Mouse (Mus musculus) liver, embryonic 12.5 days (tissue): ENCODE results near the gene Gpr39. TPM values are rescaled to one million over a fixed set of nuclear protein-coding genes. Genes with fewer than 3 reads are reported as not detected.

ENCODE experiments used
- ATAC-seq: fragments of 200-750 bp; cut with Nextera tagmentation; 2 replicates; pipeline ENCODE4 v1.8.0; 2017; ENCODE audit warnings: moderate number of reproducible peaks, mild to moderate bottlenecking, moderate library complexity
- H3K27ac ChIP-seq: fragments of 300-500 bp; sonication (generic); 2 replicates; pipeline ENCODE4 v1.5.1; 2016; ENCODE audit warnings: mild to moderate bottlenecking
- H3K27me3 ChIP-seq: fragments of 300-500 bp; sonication (generic); replicated peaks from 2 replicates; pipeline ENCODE4 v1.6.1; 2016; ENCODE audit warnings: mild to moderate bottlenecking, moderate library complexity
- H3K36me3 ChIP-seq: fragments of 300-500 bp; sonication (generic); 2 replicates; pipeline ENCODE4 v1.6.1; 2016; ENCODE audit warnings: mild to moderate bottlenecking, moderate library complexity
- H3K4me1 ChIP-seq: fragments of 300-500 bp; sonication (generic); 2 replicates; pipeline ENCODE4 v1.6.1; 2016
- H3K4me2 ChIP-seq: fragments of 300-500 bp; sonication (generic); 2 replicates; pipeline ENCODE4 v1.6.1; 2016; ENCODE audit warnings: mild to moderate bottlenecking, moderate library complexity
- H3K4me3 ChIP-seq: fragments of 300-500 bp; sonication (generic); 2 replicates; pipeline ENCODE4 v1.5.1; 2016; ENCODE audit warnings: mild to moderate bottlenecking, moderate library complexity
- H3K9ac ChIP-seq: fragments of 300-500 bp; sonication (generic); 2 replicates; pipeline ENCODE4 v1.6.1; 2016; ENCODE audit warnings: mild to moderate bottlenecking, moderate library complexity
- H3K9me3 ChIP-seq: fragments of 300-500 bp; sonication (generic); replicated peaks from 2 replicates; pipeline ENCODE4 v1.6.1; 2016; ENCODE audit warnings: mild to moderate bottlenecking, moderate library complexity
- WGBS: fragments of 180-500 bp; shearing (Covaris S2); methylation state at CpG from one replicate; pipeline ENCODE4 v1.1.7; 2016; ENCODE audit not compliant: insufficient replicate concordance; 5-methylcytosine and 5-hydroxymethylcytosine counted together
- polyA plus RNA-seq: library from polyadenylated mRNA; unstranded; fragments of >200 nt; fragmentation: Nextera tagmentation; extraction: Ambion mirVana; gene quantifications from 2 replicates; pipeline ENCODE4 v1.2.1, GENCODE M21; 2016

Gpr39 gene
- polyA plus RNA-seq, 1 experiment from 2014 or later: 4.3 TPM

DNA sequence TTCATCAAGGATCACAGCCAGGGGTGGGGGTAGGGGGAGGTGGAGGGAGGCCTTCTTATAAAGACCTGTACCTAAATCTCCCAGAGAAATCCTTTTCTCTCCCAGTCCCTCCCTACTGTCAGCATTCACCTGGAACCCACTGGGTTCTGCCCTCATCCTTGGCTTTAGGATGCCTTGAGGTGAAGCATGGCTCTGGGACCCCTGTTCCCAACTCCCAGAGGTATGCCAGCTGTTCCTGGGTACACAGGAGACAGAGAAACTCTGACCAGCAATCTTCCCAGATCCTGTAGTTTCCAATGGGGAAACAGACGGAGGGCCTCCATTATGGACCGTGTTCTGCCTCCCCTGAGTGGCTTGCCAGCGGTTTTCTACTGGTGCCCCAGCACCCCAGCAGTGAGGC is 243.9 kb downstream of the Gpr39 start:
- Histone ChIP-seq H3K36me3 (no peaks in the 10 kb centered on the region), H3K27ac (no peak overlapping the region), H3K27me3 (no peaks in the 10 kb centered on the region), H3K4me3 (no peak overlapping the region), H3K9me3 (no peaks in the 10 kb centered on the region), H3K4me1 (no peaks in the 10 kb centered on the region), H3K4me2 (no peak overlapping the region), H3K9ac (no peak overlapping the region)
- ATAC-seq: no peak
- WGBS: 55% methylated on average over 3 of the region's 3 CpGs

DNA sequence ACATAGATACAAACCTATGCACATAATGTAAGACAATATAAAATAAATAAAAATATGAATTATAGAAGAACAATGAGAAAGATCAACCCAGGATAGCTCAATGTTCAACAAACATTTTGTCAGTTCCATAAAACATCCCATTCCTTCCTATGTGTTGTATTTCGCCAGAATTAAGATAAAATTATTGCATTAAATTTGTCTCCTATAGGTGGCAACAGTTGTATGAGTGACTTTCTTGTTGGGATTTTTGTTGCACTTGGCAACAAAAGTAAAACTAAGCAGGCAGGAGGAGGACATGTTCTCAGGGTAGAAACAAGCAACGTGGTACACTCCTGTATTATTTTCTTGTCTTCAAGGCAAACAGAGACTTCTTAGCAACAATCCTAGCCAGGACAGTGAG is 246.3 kb downstream of the Gpr39 start:
- Histone ChIP-seq H3K9ac (no peak overlapping the region), H3K36me3 (no peaks in the 10 kb centered on the region), H3K27ac (no peak overlapping the region), H3K27me3 (no peaks in the 10 kb centered on the region), H3K4me1 (no peaks in the 10 kb centered on the region), H3K4me2 (no peak overlapping the region), H3K4me3 (no peak overlapping the region), H3K9me3 (no peaks in the 10 kb centered on the region)
- ATAC-seq: no peak
- 62% methylated on average over 2 of the region's 2 CpGs for WGBS

Other genes with a start within 250 kb of the Gpr39 start
- gene Actr3, start 241.3 kb upstream of the Gpr39 start, polyA plus RNA-seq: 169 and 177 TPM in 2 replicates
- gene Slc35f5, start 116.4 kb upstream of the Gpr39 start, polyA plus RNA-seq: 20.7 and 22.0 TPM in 2 replicates
- 0.27 and 0.44 TPM in 2 replicates for gene Lypd1, start 236.1 kb downstream of the Gpr39 start, polyA plus RNA-seq